Mouse (Mus musculus): ENCODE data around the gene C1qtnf6. TPM values are rescaled to one million over a fixed set of nuclear protein-coding genes. Genes with fewer than 3 reads are reported as not detected.

C1qtnf6 gene
- polyA plus RNA-seq, 1 experiment from 2014 or later, result 42.0 TPM

- no peaks in the 10 kb centered on the region for H3K27me3 ChIP-seq (ENCODE audit: control insufficient read depth, insufficient read depth, low read length)
- H3K36me3 ChIP-seq (ENCODE audit: control insufficient read depth, insufficient read depth, low read length), result no peaks in the 10 kb centered on the region
- H3K4me1 ChIP-seq (ENCODE audit: control insufficient read depth, insufficient read depth, low read length), result peaks cover 27% of the 10 kb centered on the region
- H3K27ac ChIP-seq (ENCODE audit: low read length), result peak overlapping the region; percentile 91
- H3K4me3 ChIP-seq (ENCODE audit: low read depth, low read length), result peak overlapping the region; percentile 39
- H3K9me3 ChIP-seq (ENCODE audit: control insufficient read depth, low read depth, low read length), result no peaks in the 10 kb centered on the region
- 2% methylated on average over 15 of the region's 15 CpGs for WGBS
- ATAC-seq (ENCODE audit: insufficient number of reproducible peaks, insufficient read depth, low FRiP score, low read depth), result peak; percentile 61
- H3K4me2 ChIP-seq (replicated peaks; ENCODE audit: low read depth, low read length), result peak overlapping the region; percentile 79
- H3K9ac ChIP-seq (replicated peaks; ENCODE audit: low read depth, low read length), result peak overlapping the region; percentile 50
Measured at GRCm38 (mm10) chr15:78529428-78529990, 1.7 kb downstream of the C1qtnf6 start.

- peak overlapping the region; percentile 91 for H3K27ac ChIP-seq (ENCODE audit: low read length)
- H3K9ac ChIP-seq (replicated peaks; ENCODE audit: low read depth, low read length), result peak overlapping the region; percentile 50
- no peaks in the 10 kb centered on the region for H3K9me3 ChIP-seq (ENCODE audit: control insufficient read depth, low read depth, low read length)
- 30% methylated on average over 11 of the region's 11 CpGs for WGBS
- peak overlapping the region; percentile 79 for H3K4me2 ChIP-seq (replicated peaks; ENCODE audit: low read depth, low read length)
- peak overlapping the region; percentile 39 for H3K4me3 ChIP-seq (ENCODE audit: low read depth, low read length)
- H3K4me1 ChIP-seq (ENCODE audit: control insufficient read depth, insufficient read depth, low read length), result peaks cover 27% of the 10 kb centered on the region
- H3K27me3 ChIP-seq (ENCODE audit: control insufficient read depth, insufficient read depth, low read length), result no peaks in the 10 kb centered on the region
- H3K36me3 ChIP-seq (ENCODE audit: control insufficient read depth, insufficient read depth, low read length), result no peaks in the 10 kb centered on the region
- ATAC-seq (ENCODE audit: insufficient number of reproducible peaks, insufficient read depth, low FRiP score, low read depth), result peak; percentile 11; the same call in 1 of the 2 replicates
Measured at GRCm38 (mm10) chr15:78528726-78529411, 2.3 kb downstream of the C1qtnf6 start.

DNA sequence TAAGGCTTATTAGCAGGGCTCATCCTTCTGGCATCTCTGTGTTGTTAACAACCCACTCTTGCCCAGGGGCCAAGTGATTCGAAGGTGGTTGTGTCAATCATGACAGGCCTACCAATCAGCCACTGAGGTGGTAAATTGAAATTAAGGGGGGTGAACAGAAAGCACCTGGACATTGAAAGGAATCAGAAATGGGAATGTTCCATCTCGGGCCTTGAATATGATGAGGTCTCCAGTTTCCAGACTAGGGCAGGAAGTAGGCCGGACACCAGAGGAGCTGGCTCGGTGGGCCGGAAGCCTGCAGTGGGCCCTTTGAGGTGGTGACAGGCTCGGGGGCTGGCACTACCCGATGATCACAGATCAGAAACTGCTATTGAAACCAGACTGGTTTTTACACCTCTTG is 3.2 kb downstream of the C1qtnf6 start:
- Histone ChIP-seq H3K9ac (replicated peaks; ENCODE audit: low read depth, low read length) (no peak overlapping the region), H3K4me1 (ENCODE audit: control insufficient read depth, insufficient read depth, low read length) (peaks cover 27% of the 10 kb centered on the region), H3K4me2 (replicated peaks; ENCODE audit: low read depth, low read length) (no peak overlapping the region; the same call in 1 of the 2 replicates), H3K36me3 (ENCODE audit: control insufficient read depth, insufficient read depth, low read length) (no peaks in the 10 kb centered on the region), H3K27me3 (ENCODE audit: control insufficient read depth, insufficient read depth, low read length) (no peaks in the 10 kb centered on the region), H3K27ac (ENCODE audit: low read length) (no peak overlapping the region), H3K4me3 (ENCODE audit: low read depth, low read length) (no peak overlapping the region), H3K9me3 (ENCODE audit: control insufficient read depth, low read depth, low read length) (no peaks in the 10 kb centered on the region)
- ATAC-seq (ENCODE audit: insufficient number of reproducible peaks, insufficient read depth, low FRiP score, low read depth), result no peak
- 75% methylated on average over 7 of the region's 7 CpGs for WGBS

DNA sequence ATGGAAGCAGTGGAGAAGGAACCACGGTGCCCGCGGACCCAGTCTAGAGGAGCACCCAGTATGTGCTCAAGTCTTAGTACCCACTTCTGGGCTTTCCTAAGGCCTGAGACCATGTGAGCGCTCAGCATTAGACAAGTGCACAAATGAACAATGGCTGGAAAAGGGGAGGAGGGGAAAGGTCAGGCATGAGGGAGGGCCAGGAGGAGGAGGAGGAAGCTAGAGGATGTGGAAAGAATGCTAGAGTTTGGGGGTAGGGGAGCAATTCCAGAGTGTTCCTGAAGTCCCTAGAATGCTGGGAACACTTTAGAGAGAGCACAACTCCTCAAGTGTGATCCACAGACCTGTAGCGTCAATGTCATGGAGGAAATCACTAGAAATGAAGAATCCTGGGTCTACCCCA is 7.1 kb downstream of the C1qtnf6 start:
- Histone ChIP-seq H3K9me3 (ENCODE audit: control insufficient read depth, low read depth, low read length) (no peaks in the 10 kb centered on the region), H3K27me3 (ENCODE audit: control insufficient read depth, insufficient read depth, low read length) (no peaks in the 10 kb centered on the region), H3K4me2 (replicated peaks; ENCODE audit: low read depth, low read length) (no peak overlapping the region), H3K27ac (ENCODE audit: low read length) (no peak overlapping the region), H3K4me1 (ENCODE audit: control insufficient read depth, insufficient read depth, low read length) (peaks cover 10% of the 10 kb centered on the region; the same call in 1 of the 2 replicates), H3K36me3 (ENCODE audit: control insufficient read depth, insufficient read depth, low read length) (no peaks in the 10 kb centered on the region), H3K4me3 (ENCODE audit: low read depth, low read length) (no peak overlapping the region), H3K9ac (replicated peaks; ENCODE audit: low read depth, low read length) (no peak overlapping the region)
- WGBS, result 81% methylated on average over 5 of the region's 5 CpGs
- ATAC-seq (ENCODE audit: insufficient number of reproducible peaks, insufficient read depth, low FRiP score, low read depth), result no peak

DNA sequence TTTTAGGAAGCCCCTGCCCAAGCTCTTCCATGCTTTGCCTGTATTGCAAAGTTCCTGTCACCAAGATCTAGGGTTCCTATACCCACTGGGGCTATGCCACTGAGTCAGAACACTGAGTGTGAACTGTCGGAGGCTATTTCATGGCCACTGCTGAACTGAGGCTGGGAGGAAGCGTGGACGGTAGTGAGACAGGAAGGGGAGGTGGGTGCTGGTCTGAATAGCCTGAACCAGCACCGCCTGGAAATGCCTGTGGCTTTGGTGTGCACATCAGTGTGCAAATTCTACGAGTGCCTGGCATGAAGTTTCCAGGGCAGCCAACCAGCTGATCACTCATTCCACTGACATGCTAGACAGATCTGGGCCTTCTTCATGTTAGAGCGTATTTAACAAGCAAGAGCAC is 9.3 kb downstream of the C1qtnf6 start:
- Histone ChIP-seq H3K9me3 (ENCODE audit: control insufficient read depth, low read depth, low read length) (no peaks in the 10 kb centered on the region), H3K4me1 (ENCODE audit: control insufficient read depth, insufficient read depth, low read length) (no peaks in the 10 kb centered on the region), H3K4me3 (ENCODE audit: low read depth, low read length) (no peak overlapping the region), H3K36me3 (ENCODE audit: control insufficient read depth, insufficient read depth, low read length) (no peaks in the 10 kb centered on the region), H3K4me2 (replicated peaks; ENCODE audit: low read depth, low read length) (no peak overlapping the region), H3K27me3 (ENCODE audit: control insufficient read depth, insufficient read depth, low read length) (no peaks in the 10 kb centered on the region), H3K9ac (replicated peaks; ENCODE audit: low read depth, low read length) (no peak overlapping the region), H3K27ac (ENCODE audit: low read length) (no peak overlapping the region)
- 78% methylated on average over 6 of the region's 6 CpGs for WGBS
- ATAC-seq (ENCODE audit: insufficient number of reproducible peaks, insufficient read depth, low FRiP score, low read depth), result no peak

DNA sequence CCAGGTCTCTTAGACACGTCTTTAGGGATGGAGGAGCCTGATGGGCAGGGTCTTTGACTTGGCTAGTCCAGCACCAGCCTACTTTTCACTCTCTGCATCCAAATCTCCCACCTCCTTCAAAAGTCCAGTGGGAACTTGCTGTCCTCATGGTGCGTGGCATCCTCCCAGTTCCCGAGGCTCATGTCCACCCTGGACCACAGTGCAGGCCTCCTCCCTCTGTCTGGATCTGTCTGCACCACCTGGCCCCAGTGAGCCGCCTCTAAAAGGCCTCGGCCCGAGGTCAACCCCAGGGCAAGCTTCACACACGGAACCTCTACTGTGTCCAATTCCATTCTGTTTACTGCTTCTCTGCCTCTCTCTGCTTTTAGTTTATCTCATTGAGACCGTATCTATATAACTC is 9.9 kb downstream of the C1qtnf6 start:
- Histone ChIP-seq H3K9ac (replicated peaks; ENCODE audit: low read depth, low read length) (no peak overlapping the region), H3K4me3 (ENCODE audit: low read depth, low read length) (no peak overlapping the region), H3K9me3 (ENCODE audit: control insufficient read depth, low read depth, low read length) (no peaks in the 10 kb centered on the region), H3K27me3 (ENCODE audit: control insufficient read depth, insufficient read depth, low read length) (no peaks in the 10 kb centered on the region), H3K4me1 (ENCODE audit: control insufficient read depth, insufficient read depth, low read length) (no peaks in the 10 kb centered on the region), H3K36me3 (ENCODE audit: control insufficient read depth, insufficient read depth, low read length) (no peaks in the 10 kb centered on the region), H3K27ac (ENCODE audit: low read length) (no peak overlapping the region), H3K4me2 (replicated peaks; ENCODE audit: low read depth, low read length) (no peak overlapping the region)
- WGBS, result 57% methylated on average over 8 of the region's 8 CpGs
- no peak for ATAC-seq (ENCODE audit: insufficient number of reproducible peaks, insufficient read depth, low FRiP score, low read depth)

GRCm38 (mm10) chr15:78520112-78520715 is 11.0 kb downstream of the C1qtnf6 start:
- no peaks in the 10 kb centered on the region for H3K9me3 ChIP-seq (ENCODE audit: control insufficient read depth, low read depth, low read length)
- no peaks in the 10 kb centered on the region for H3K27me3 ChIP-seq (ENCODE audit: control insufficient read depth, insufficient read depth, low read length)
- 67% methylated on average over 13 of the region's 13 CpGs for whole genome bisulfite sequencing
- no peak overlapping the region for H3K9ac ChIP-seq (replicated peaks; ENCODE audit: low read depth, low read length)
- H3K4me2 ChIP-seq (replicated peaks; ENCODE audit: low read depth, low read length), result no peak overlapping the region
- H3K4me3 ChIP-seq (ENCODE audit: low read depth, low read length), result no peak overlapping the region
- no peak overlapping the region for H3K27ac ChIP-seq (ENCODE audit: low read length)
- no peak for ATAC-seq (ENCODE audit: insufficient number of reproducible peaks, insufficient read depth, low FRiP score, low read depth)
- no peaks in the 10 kb centered on the region for H3K4me1 ChIP-seq (ENCODE audit: control insufficient read depth, insufficient read depth, low read length)
- H3K36me3 ChIP-seq (ENCODE audit: control insufficient read depth, insufficient read depth, low read length), result no peaks in the 10 kb centered on the region

DNA sequence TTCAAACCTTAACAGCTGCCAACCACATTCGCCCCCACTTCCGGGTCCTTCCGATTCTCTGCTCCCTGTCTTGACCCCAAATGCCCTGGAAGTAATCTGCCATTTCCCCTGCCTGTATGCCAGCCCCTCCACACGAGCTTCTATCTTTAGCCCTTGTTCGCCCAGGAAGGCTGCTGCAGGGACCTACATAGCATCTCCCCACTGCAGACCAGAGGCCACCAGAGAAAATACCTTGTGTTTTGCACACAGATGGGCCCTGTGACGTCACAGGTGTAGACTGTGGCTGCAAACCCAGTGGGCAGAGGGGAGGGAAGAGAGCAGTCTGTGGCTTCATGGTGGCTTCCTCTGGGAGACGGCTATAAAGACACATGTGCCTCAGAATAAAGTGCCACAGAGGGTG is 13.0 kb downstream of the C1qtnf6 start:
- no peaks in the 10 kb centered on the region for H3K9me3 ChIP-seq (ENCODE audit: control insufficient read depth, low read depth, low read length)
- H3K27ac ChIP-seq (ENCODE audit: low read length), result no peak overlapping the region
- H3K4me1 ChIP-seq (ENCODE audit: control insufficient read depth, insufficient read depth, low read length), result no peaks in the 10 kb centered on the region
- no peak overlapping the region for H3K9ac ChIP-seq (replicated peaks; ENCODE audit: low read depth, low read length)
- 56% methylated on average over 7 of the region's 7 CpGs for WGBS
- no peaks in the 10 kb centered on the region for H3K36me3 ChIP-seq (ENCODE audit: control insufficient read depth, insufficient read depth, low read length)
- H3K4me3 ChIP-seq (ENCODE audit: low read depth, low read length), result no peak overlapping the region
- H3K27me3 ChIP-seq (ENCODE audit: control insufficient read depth, insufficient read depth, low read length), result no peaks in the 10 kb centered on the region
- H3K4me2 ChIP-seq (replicated peaks; ENCODE audit: low read depth, low read length), result no peak overlapping the region
- ATAC-seq (ENCODE audit: insufficient number of reproducible peaks, insufficient read depth, low FRiP score, low read depth), result no peak

All from stomach, embryonic 14.5 days (tissue).